Mouse (Mus musculus): ENCODE results near the gene Myoz1.

- TF ChIP-seq POLR2A (IDR thresholded peaks at IDR 0.05; ENCODE audit: low read depth, low read length) = no peak
- no peak for TF ChIP-seq CTCF (IDR thresholded peaks at IDR 0.05; ENCODE audit: borderline replicate concordance, insufficient read depth, low read length)
Measured at GRCm38 (mm10) chr14:20702096-20702740, 45.9 kb upstream of the Myoz1 start.
